Mouse (Mus musculus) midbrain, embryonic 16.5 days (tissue): ENCODE measurements around the gene Tarbp1. TPM values are rescaled to one million over a fixed set of nuclear protein-coding genes. Genes with fewer than 3 reads are reported as not detected.
A peak's percentile ranks its signal among the peaks of the same experiment; 100 is the strongest.

Experiments used
- ATAC-seq: fragments of 200-750 bp; cut with Nextera tagmentation; 2 replicates; pipeline ENCODE4 v1.8.0; 2017; ENCODE audit warnings: moderate TSS enrichment
- H3K27ac ChIP-seq: fragments of 300-500 bp; sonication (generic); 2 replicates; pipeline ENCODE4 v1.5.1; 2014; ENCODE audit warnings: mild to moderate bottlenecking, low read length, mixed read lengths
- H3K27me3 ChIP-seq: fragments of 300-500 bp; sonication (generic); 2 replicates; pipeline ENCODE4 v1.6.1; 2014; ENCODE audit warnings: low read depth, low read length, mixed read lengths; ENCODE audit not compliant: control insufficient read depth, insufficient read depth
- H3K36me3 ChIP-seq: fragments of 300-500 bp; sonication (generic); 2 replicates; pipeline ENCODE4 v1.6.1; 2014; ENCODE audit warnings: mild to moderate bottlenecking, low read length, moderate library complexity, mixed read lengths; ENCODE audit not compliant: control insufficient read depth, insufficient read depth
- H3K4me1 ChIP-seq: fragments of 300-500 bp; sonication (generic); 2 replicates; pipeline ENCODE4 v1.6.1; 2014; ENCODE audit warnings: mild to moderate bottlenecking, low read length, mixed read lengths; ENCODE audit not compliant: control insufficient read depth, insufficient read depth
- H3K4me2 ChIP-seq: fragments of 300-500 bp; sonication (generic); 2 replicates; pipeline ENCODE4 v1.6.1; 2014; ENCODE audit warnings: mild to moderate bottlenecking, low read length, mixed read lengths
- H3K4me3 ChIP-seq: fragments of 300-500 bp; sonication (generic); 2 replicates; pipeline ENCODE4 v1.5.1; 2014; ENCODE audit warnings: low read depth, mild to moderate bottlenecking, low read length, moderate library complexity, mixed read lengths
- H3K9ac ChIP-seq: fragments of 300-500 bp; sonication (generic); 2 replicates; pipeline ENCODE4 v1.6.1; 2014; ENCODE audit warnings: low read depth, low read length, mixed read lengths
- H3K9me3 ChIP-seq: fragments of 300-500 bp; sonication (generic); replicated peaks from 2 replicates; pipeline ENCODE4 v1.6.1; 2014; ENCODE audit warnings: mild to moderate bottlenecking, low read length, mixed read lengths; ENCODE audit not compliant: control insufficient read depth, poor library complexity, severe bottlenecking
- WGBS: fragments of 180-500 bp; shearing (Covaris S2); extraction: QIAGEN DNeasy Blood & Tissue Kit; methylation state at CpG from one replicate; pipeline ENCODE4 v1.1.7; 2014; 5-methylcytosine and 5-hydroxymethylcytosine counted together
- polyA plus RNA-seq: library from polyadenylated mRNA; unstranded; fragments of >200 nt; fragmentation: Nextera tagmentation; extraction: Ambion mirVana; gene quantifications from 2 replicates; pipeline ENCODE4 v1.2.1, GENCODE M21; 2015

Gene Tarbp1
- polyA plus RNA-seq = 1.7 and 2.1 TPM in 2 replicates

DNA sequence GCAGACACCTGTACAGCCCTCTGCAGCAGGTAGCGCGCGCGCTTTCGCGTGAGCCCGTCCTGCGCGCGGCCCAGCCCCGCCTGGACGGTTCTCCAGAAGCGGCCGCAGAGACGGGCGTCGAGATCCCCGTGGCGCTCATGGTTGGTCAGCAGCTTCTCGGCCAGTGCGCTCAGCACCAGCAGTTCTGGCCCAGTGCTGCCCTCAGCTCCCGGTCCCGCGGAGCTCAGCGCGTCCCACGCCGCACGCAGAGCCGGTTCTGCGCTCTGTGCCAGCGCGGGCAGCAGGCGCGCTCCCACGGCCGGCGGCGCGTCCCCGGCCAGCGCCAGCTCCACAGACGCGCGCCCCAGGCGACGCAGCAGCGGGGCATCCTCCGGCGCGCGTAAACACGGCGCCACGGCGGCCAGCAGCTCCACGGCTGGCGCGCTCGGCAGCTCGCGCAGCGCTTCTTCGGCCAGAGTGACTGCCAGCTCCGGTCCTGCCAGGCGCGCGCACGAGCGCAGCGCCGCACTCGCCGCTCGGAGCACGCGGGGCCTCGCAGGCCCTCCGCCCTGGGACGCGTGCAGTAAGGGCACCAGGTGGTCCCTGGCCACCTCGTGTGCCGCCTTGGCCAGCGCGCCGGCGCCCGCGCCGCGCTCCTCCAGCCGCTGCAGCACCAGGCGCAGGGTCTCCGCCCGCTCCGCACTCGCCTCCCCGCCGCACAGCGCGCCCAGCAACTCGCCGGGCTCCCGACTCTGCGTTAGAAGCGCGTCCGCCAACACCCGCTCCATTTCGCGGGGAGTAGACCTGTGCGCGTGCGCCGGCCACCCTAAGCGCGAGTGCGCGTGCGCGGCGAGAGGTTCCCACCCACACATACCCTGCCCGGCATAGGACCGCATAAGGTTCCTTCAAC lies at the start of gene Tarbp1:
TSS of gene Tarbp1 (minus strand) at position 767 of the 889 bp plus-strand sequence.
- Histone ChIP-seq H3K4me3 (peak within 1 kb of the TSS; percentile 88), H3K4me1 (peaks cover 23% of the 10 kb centered on the region), H3K27me3 (no peaks in the 10 kb centered on the region), H3K4me2 (peak within 1 kb of the TSS; percentile 66), H3K27ac (peak within 1 kb of the TSS; percentile 91), H3K9ac (peak within 1 kb of the TSS; percentile 84), H3K9me3 (no peaks in the 10 kb centered on the region), H3K36me3 (0 out of 2 replicates have a peak, but pooled peaks cover 2% of the 10 kb centered on the region)
- under 1% methylated on average over 111 of the region's 124 CpGs for WGBS
- ATAC-seq = peak; percentile 97

DNA sequence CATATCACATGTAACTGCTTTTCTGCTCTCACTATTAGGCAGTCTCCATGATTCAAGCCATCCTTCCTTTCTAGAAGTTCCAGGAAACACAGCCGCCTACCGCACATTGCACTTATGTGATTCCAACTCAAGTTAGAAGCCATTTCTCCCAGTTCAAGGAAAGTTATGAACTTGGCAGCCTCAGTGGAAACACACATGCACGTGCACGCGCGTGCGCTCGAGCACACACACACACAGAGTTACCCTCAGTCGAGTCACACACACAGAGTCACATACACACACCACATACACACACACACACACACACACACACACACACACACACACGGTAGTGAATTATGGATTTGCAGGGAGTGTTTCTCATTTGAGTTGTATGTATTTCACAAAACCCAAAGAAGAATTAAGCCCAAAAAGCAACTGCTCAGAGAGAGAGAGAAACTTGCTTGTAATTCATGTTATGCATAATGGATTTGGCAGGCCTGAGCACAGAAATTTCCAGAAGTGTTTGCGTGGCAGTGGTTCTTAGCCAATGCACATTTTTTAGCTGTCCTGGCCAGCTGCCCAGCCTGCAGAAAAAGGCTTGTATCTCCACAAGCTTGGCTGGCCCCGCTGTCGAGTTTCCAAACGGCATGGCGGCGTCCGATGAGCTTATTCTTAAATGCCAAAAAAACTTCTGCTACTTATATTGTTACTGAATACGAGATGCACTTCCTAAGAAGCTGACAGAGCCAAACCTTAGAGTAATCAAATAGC lies 49.5 kb upstream of the Tarbp1 start:
- Histone ChIP-seq H3K27ac (peak overlapping the region; percentile 44), H3K9ac (no peak overlapping the region), H3K36me3 (no peaks in the 10 kb centered on the region), H3K4me1 (peaks cover 9% of the 10 kb centered on the region), H3K27me3 (no peaks in the 10 kb centered on the region), H3K4me2 (no peak overlapping the region), H3K9me3 (no peaks in the 10 kb centered on the region), H3K4me3 (no peak overlapping the region)
- WGBS = 67% methylated on average over 18 of the region's 18 CpGs
- ATAC-seq = no peak

DNA sequence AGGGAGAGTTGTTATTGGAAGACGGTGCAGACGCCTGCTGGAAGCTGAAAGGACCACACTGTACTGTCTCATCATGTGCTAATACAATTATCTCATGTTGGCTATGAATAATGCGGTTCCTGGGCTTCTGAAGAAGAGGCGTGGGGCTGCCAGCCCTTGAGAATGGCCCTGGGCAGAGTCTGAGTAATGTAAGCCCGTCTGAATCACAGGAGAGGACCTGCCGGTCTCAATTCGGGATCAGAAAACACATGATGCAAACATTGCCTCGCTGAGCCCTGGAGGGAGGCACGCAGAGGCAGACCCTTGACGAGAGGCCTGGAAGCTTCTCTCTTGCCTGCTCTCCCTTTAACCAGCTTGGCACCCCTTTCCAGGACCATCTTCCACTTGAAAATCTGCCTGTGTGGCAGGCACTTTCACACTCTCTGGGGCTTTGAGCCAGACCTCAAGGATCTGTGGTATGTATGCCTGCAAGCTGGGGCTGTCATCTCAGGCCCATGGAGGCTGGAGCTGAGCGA lies 48.3 kb upstream of the Tarbp1 start:
- ATAC-seq = no peak
- WGBS = 74% methylated on average over 11 of the region's 11 CpGs
- peak overlapping the region; percentile 19; the same call in 1 of the 2 replicates for H3K27ac ChIP-seq

DNA sequence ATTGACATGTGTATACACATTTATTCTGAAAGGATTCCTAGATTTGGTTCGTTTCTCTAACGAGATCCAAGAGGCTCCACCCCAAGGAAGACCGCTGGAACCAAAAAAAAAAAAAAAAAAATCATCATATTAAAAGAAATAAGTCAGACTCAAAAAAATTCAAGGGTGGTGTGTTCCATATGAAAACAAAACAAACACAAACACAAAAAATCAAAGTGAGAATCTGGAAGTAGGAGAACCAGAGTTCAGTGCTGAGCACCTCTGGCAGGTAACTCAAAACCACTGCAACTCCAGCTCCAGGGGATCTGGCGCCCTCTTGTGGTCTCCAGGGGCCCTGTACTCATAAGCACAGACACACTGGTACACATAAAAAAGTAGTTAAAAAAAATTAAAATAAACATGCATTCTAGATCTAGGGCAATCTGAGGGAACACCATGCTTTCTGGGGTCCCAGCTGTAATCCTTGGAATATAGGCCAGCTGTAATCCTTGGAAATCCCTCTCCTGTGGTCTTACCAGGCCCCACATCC lies 44.6 kb upstream of the Tarbp1 start:
- ATAC-seq = no peak
- no peak overlapping the region for H3K9ac ChIP-seq
- no peak overlapping the region for H3K4me2 ChIP-seq
- H3K4me3 ChIP-seq = no peak overlapping the region
- H3K4me1 ChIP-seq = peaks cover 14% of the 10 kb centered on the region
- no peaks in the 10 kb centered on the region for H3K27me3 ChIP-seq
- no peaks in the 10 kb centered on the region for H3K9me3 ChIP-seq
- H3K36me3 ChIP-seq = no peaks in the 10 kb centered on the region
- no peak overlapping the region for H3K27ac ChIP-seq
- 89% methylated on average over 4 of the region's 4 CpGs for WGBS

More for the DNA sequence above, 48.3 kb upstream of the Tarbp1 start:
- Histone ChIP-seq H3K4me1 (peaks cover 9% of the 10 kb centered on the region), H3K27me3 (no peaks in the 10 kb centered on the region), H3K36me3 (no peaks in the 10 kb centered on the region), H3K9ac (no peak overlapping the region), H3K4me2 (no peak overlapping the region), H3K4me3 (no peak overlapping the region), H3K9me3 (no peaks in the 10 kb centered on the region)

DNA sequence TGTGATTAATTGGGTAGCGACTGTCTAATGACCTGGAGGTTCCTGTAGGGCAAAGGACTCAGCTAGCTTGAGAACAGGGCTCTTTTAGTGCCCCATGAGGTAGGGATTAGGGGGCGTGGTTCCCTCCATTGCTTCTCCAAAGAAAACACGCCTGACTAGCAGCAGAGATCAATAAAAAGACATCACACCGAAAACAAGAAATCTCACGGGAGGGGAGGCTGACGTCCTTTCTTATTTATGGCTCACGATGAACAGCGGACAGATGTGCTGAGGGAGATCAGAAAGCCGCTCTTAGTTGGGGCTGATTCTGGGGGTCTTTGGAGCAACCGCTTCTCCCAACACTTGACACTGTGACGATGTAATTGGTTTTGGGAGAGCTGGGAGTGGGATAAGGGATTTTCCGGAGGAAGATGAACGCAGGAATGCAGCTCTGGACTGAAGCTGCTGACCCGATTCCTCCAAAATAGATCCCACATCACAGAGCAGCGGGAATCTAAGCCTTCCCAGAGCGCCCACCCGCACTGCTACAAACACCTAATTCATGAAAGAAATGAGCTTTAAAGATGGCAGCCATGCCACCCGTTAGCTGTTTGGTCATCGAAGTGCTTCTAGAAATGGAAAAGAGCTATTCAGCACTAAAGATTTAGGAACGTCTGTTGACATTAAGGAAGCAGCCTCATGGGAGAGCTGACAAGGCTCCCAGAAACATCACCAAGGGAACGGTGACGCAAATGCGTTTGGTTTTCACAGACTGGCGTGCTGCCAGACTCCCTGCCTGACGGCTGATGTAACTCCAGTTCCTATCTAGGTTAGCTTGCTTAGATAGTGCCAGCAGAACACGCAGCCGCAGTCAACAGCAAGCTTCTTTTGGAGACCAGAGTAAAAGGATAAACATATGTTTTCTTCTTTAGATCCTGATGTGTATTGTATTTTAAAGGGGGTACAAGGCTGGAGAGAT lies 42.0 kb upstream of the Tarbp1 start:
- H3K9me3 ChIP-seq = no peaks in the 10 kb centered on the region
- peaks cover 14% of the 10 kb centered on the region for H3K4me1 ChIP-seq
- peak overlapping the region; percentile 23 for H3K4me3 ChIP-seq
- H3K27me3 ChIP-seq = no peaks in the 10 kb centered on the region
- 2% methylated on average over 27 of the region's 27 CpGs for WGBS
- peak overlapping the region; percentile 53 for H3K4me2 ChIP-seq
- peak overlapping the region; percentile 10; the same call in 1 of the 2 replicates for H3K9ac ChIP-seq
- peak; percentile 84 for ATAC-seq
- H3K36me3 ChIP-seq = no peaks in the 10 kb centered on the region
- peak overlapping the region; percentile 88 for H3K27ac ChIP-seq

DNA sequence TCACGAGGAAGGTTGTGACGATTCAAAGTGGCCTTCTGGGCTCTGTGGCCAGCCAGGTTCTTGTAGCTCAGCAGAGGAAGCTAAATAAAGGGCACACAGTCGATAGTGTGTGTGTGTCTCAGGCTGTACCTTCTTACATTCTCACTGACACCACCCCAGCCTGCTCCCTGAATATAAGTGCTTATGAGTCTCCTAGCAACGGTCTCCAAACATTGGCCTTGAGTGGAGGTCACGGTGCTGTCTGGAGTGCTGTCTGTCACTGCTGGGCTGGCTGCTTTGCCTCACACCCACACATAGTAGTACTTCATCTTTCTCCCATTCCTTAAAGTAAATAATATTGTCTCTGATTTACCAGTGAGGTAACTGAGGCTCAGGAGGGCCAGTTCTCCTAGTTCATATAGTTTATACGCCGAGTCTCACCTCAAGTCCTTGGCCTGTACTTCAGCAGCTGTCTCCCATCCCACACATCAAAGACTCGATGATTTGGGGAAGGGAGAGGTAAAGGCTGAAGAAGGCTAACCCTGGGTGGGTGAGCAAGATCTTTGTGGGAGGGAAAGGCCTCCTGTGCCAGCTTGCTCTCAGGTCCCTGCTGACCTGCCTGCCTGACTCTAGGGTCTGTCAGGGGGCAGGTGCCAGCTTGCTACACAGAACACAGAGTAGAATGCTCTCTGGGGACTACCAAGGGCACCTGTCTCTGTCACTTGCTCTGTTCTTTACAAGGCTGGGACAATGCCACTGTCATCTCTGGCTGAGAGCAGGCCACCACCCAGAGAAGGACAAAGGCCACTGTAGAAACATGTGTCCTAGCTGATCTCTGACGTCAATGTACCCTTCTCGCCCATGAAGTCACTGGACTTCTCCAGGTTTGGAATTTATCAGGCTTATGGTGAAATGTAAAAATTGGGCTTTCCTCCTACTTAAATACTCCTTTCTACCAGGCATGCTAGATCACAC lies 39.4 kb upstream of the Tarbp1 start:
- WGBS = 72% methylated on average over 10 of the region's 10 CpGs

DNA sequence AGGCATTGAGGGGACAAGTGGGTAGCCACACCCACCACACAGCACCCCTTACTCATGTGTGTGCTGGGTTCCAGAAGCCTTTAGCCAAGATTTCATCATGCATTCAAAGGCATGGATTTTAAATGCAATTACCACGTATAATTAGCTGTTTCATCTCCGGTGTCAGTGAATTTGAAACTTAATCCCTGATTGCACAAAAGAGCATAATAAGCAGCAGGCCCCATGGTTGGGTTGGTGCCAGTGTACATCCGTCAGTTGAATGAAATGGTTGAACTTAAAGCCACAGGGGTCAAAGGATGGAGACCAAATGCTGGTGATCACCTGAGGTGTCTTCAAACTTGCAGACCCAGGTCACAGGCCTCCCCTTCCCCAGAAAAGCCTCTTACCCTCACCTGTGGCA lies 36.0 kb upstream of the Tarbp1 start:
- Histone ChIP-seq H3K9me3 (no peaks in the 10 kb centered on the region), H3K27ac (no peak overlapping the region), H3K4me1 (0 out of 2 replicates have a peak, but pooled peaks cover 3% of the 10 kb centered on the region), H3K4me3 (no peak overlapping the region), H3K27me3 (no peaks in the 10 kb centered on the region), H3K4me2 (no peak overlapping the region), H3K9ac (no peak overlapping the region), H3K36me3 (no peaks in the 10 kb centered on the region)
- 60% methylated on average over 3 of the region's 3 CpGs for WGBS
- ATAC-seq = no peak

More for the DNA sequence above, 39.4 kb upstream of the Tarbp1 start:
- Histone ChIP-seq H3K9me3 (no peaks in the 10 kb centered on the region), H3K4me3 (no peak overlapping the region), H3K4me1 (peaks cover 14% of the 10 kb centered on the region), H3K27me3 (no peaks in the 10 kb centered on the region), H3K9ac (no peak overlapping the region), H3K36me3 (no peaks in the 10 kb centered on the region), H3K27ac (no peak overlapping the region), H3K4me2 (no peak overlapping the region)
- ATAC-seq = no peak
